Mouse (Mus musculus) heart, postnatal 0 days (tissue): ENCODE measurements around the gene Zcchc4.

ENCODE experiments used
- CTCF ChIP-seq: IDR thresholded peaks from 2 replicates; pipeline ENCODE4 v1.5.1; 2016; ENCODE audit warnings: antibody characterized with exemption, control low read depth, low read depth
- EP300 ChIP-seq: IDR thresholded peaks from 2 replicates; pipeline ENCODE4 v1.6.1; 2016; ENCODE audit warnings: antibody characterized with exemption, low read depth

DNA sequence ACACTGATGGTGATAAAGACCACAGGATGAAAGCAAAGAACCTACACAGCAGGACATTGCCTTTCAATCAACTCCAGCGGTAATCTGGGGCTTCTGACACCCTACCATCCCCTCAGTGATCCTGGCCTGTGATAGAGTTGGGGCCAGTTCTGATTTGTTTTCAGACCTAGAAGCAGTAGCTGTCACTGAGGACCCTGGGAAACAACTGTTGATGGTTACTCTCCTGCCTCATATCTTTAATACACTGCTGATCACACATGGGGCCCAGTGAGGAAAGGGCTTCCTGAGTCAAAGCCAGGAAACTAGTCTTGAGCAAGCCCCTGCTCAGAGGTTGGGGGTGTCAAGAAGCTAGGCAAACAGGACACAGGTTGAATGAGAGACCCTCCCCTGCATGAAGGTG is 96.3 kb downstream of the Zcchc4 start:
- TF ChIP-seq CTCF (no peak), EP300 (no peak)
